Mouse (Mus musculus): ENCODE measurements around the gene Nras. TPM values are rescaled to one million over a fixed set of nuclear protein-coding genes. Genes with fewer than 3 reads are reported as not detected.

Gene Nras
- total RNA-seq, 1 experiment: 113 TPM

DNA sequence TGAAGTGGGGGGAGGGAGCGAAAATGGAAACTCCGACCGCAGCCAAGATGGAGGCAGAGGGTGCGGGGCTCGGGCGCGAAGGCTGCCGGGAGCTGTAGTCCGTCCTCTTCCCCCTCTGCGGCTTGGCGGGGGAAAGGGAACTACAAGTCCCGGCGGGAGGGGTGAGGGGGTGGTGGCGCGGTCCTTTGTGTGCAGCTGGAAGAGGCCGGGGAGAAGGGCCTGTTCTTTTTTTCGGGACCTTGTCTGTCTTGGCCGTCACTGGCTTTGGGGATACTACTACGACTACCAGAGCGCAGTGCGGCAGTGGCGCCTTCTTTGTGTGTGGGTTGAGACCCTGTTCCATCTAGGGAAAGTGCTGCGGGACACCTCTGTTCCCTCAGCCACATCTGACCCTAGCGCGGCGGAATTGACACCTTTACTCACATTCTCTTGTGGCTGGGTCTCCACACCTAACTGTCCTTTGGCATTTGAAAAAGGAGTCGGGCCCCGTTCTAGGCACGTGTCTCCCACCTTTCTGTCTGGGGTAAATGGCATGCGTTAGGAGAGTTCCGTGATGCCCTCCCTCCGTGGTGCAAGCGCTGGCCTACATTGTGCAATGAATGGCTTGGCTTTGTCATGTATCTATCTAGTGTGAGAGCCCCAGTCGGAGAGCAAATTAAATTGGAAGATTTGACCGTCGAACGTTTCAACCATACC, 37.0 kb upstream of the Nras start:
- peaks cover 3 to 6% of the 10 kb centered on the region in 2 experiments; a peak in 3 of 4 replicates for H3K4me1 ChIP-seq (ENCODE audit: control insufficient read depth in 2 of 2, insufficient read depth in 2 of 2, low read length in 2 of 2, poor library complexity in 1 of 2)
- peak overlapping the region; percentile 99 for H3K9ac ChIP-seq (ENCODE audit: insufficient read depth, low read depth, low read length, poor library complexity, severe bottlenecking)
- H3K9me3 ChIP-seq (ENCODE audit: control insufficient read depth, insufficient read depth, low read depth, low read length): no peaks in the 10 kb centered on the region
- DNase-seq (ENCODE audit: low read depth, low spot score): peak; percentile 75
- peak overlapping the region; percentile 98 for H3K27ac ChIP-seq (ENCODE audit: insufficient read depth, low read depth, low read length, poor library complexity, severe bottlenecking)
- H3K4me3 ChIP-seq (ENCODE audit: insufficient read depth in 1 of 2, low read depth in 1 of 2, low read length in 2 of 2, poor library complexity in 1 of 2, severe bottlenecking in 1 of 2): peak overlapping the region; percentile 91 to 92
- no peaks in the 10 kb centered on the region for H3K36me3 ChIP-seq (ENCODE audit: control insufficient read depth, insufficient read depth, low read length, poor library complexity, severe bottlenecking)
- TF ChIP-seq HCFC1 (IDR thresholded peaks at IDR 0.05; ENCODE audit: borderline replicate concordance, insufficient read depth, low read length) (peak; percentile 91), ZNF384 (IDR thresholded peaks at IDR 0.05; ENCODE audit: low read depth, low read length) (no peak)
- in situ Hi-C loops (cut with MboI; ENCODE audit: low sequenced_read_pairs in 2 of 2, unreplicated experiment in 2 of 2): no loop called here

DNA sequence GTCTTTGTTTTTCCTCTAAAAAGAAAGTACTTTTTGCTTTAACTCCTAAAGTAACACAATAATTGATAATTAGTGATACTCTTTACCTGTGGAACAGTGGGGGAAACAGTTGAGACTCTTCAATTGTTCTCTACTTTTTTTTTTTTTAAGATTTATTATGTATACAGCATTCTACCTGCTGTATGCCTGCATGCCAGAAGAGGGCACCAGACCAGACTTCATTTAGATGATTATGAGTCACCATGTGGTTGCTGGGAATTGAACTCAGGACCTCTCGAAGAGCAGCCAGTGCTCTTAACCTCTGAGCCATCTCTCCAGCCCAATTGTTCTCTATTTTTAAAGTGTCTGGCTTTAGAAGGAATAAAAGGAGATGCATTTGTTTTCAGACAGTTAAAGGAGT, 31.9 kb upstream of the Nras start:
- Histone ChIP-seq H3K4me3 (ENCODE audit: insufficient read depth in 1 of 2, low read depth in 1 of 2, low read length in 2 of 2, poor library complexity in 1 of 2, severe bottlenecking in 1 of 2) (no peak overlapping the region), H3K9me3 (ENCODE audit: control insufficient read depth, insufficient read depth, low read depth, low read length) (no peaks in the 10 kb centered on the region), H3K27ac (ENCODE audit: insufficient read depth, low read depth, low read length, poor library complexity, severe bottlenecking) (no peak overlapping the region), H3K9ac (ENCODE audit: insufficient read depth, low read depth, low read length, poor library complexity, severe bottlenecking) (no peak overlapping the region), H3K4me1 (ENCODE audit: control insufficient read depth in 2 of 2, insufficient read depth in 2 of 2, low read length in 2 of 2, poor library complexity in 1 of 2) (peaks cover 2 to 6% of the 10 kb centered on the region in 2 experiments; a peak in 3 of 4 replicates), H3K36me3 (ENCODE audit: control insufficient read depth, insufficient read depth, low read length, poor library complexity, severe bottlenecking) (peaks cover 3% of the 10 kb centered on the region; the same call in 1 of the 2 replicates)
- DNase-seq (ENCODE audit: low read depth, low spot score): peak; percentile 25
- TF ChIP-seq ZNF384 (IDR thresholded peaks at IDR 0.05; ENCODE audit: low read depth, low read length) (peak; percentile 92), CHD2 (IDR thresholded peaks at IDR 0.05; ENCODE audit: low read depth, low read length) (no peak; the same call in 1 of the 2 replicates)
- in situ Hi-C loops (cut with MboI; ENCODE audit: low sequenced_read_pairs in 2 of 2, unreplicated experiment in 2 of 2): no loop called here

DNA sequence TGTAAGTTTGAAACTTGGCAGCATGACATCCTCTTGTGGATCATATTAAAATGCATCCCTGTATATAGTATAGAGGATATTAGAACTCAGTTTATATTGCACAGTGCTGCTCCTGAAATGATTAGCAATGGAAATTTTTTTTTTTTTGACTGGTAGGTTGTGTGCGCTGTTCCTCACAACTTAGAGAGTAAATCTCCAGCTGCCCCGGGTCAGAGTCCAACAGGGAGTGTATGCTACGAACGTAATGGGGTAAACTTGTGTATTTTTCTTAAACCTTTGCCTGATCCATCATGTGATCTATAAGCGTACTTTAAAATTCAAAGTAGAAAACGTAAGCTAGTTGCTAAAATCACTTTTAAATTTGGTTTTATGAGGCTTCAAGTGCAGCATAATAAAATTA, 17.8 kb upstream of the Nras start:
- Histone ChIP-seq H3K4me3 (ENCODE audit: insufficient read depth in 1 of 2, low read depth in 1 of 2, low read length in 2 of 2, poor library complexity in 1 of 2, severe bottlenecking in 1 of 2) (no peak overlapping the region), H3K27ac (ENCODE audit: insufficient read depth, low read depth, low read length, poor library complexity, severe bottlenecking) (no peak overlapping the region), H3K9me3 (ENCODE audit: control insufficient read depth, insufficient read depth, low read depth, low read length) (no peaks in the 10 kb centered on the region), H3K36me3 (ENCODE audit: control insufficient read depth, insufficient read depth, low read length, poor library complexity, severe bottlenecking) (peaks cover 15% of the 10 kb centered on the region), H3K9ac (ENCODE audit: insufficient read depth, low read depth, low read length, poor library complexity, severe bottlenecking) (no peak overlapping the region), H3K4me1 (ENCODE audit: control insufficient read depth in 2 of 2, insufficient read depth in 2 of 2, low read length in 2 of 2, poor library complexity in 1 of 2) (no peaks in the 10 kb centered on the region; a peak in 1 of 4 replicates)
- no peak for DNase-seq (ENCODE audit: low read depth, low spot score)
- in situ Hi-C loops (cut with MboI; ENCODE audit: low sequenced_read_pairs in 2 of 2, unreplicated experiment in 2 of 2): no loop called here
- TF ChIP-seq ZC3H11A (IDR thresholded peaks at IDR 0.05; ENCODE audit: borderline replicate concordance, low read depth, low read length) (no peak), CHD2 (IDR thresholded peaks at IDR 0.05; ENCODE audit: low read depth, low read length) (no peak), ZNF384 (IDR thresholded peaks at IDR 0.05; ENCODE audit: low read depth, low read length) (no peak), MAFK (IDR thresholded peaks at IDR 0.05; ENCODE audit: insufficient read depth, low read depth, low read length) (no peak), HCFC1 (IDR thresholded peaks at IDR 0.05; ENCODE audit: borderline replicate concordance, insufficient read depth, low read length) (no peak)

DNA sequence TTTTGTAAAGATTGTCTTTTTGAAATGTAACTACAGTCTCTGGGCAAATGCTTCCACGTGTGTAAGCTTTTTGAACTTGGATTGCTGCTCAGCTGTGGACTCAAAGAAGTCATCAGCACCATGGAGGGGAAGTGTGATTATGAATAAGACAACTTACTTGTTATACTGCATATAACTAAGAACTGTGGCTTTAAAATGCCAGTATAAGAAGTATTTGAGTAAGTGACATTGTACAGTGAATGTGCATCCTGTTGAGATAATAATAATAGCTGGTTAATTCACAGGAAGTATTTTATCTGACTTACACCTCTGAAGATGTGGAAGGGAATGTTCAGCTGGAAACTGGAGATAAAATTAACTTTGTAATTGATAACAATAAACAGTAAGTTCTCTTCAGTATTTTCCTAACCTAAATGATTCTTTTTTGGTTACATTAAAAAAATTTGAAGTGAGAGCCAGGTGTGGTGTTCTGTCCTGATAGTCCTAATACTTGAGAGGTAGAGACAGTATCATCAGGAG, 17.2 kb upstream of the Nras start:
- Histone ChIP-seq H3K4me1 (ENCODE audit: control insufficient read depth in 2 of 2, insufficient read depth in 2 of 2, low read length in 2 of 2, poor library complexity in 1 of 2) (no peaks in the 10 kb centered on the region), H3K27ac (ENCODE audit: insufficient read depth, low read depth, low read length, poor library complexity, severe bottlenecking) (no peak overlapping the region), H3K9ac (ENCODE audit: insufficient read depth, low read depth, low read length, poor library complexity, severe bottlenecking) (no peak overlapping the region), H3K36me3 (ENCODE audit: control insufficient read depth, insufficient read depth, low read length, poor library complexity, severe bottlenecking) (peaks cover 15% of the 10 kb centered on the region), H3K9me3 (ENCODE audit: control insufficient read depth, insufficient read depth, low read depth, low read length) (no peaks in the 10 kb centered on the region), H3K4me3 (ENCODE audit: insufficient read depth in 1 of 2, low read depth in 1 of 2, low read length in 2 of 2, poor library complexity in 1 of 2, severe bottlenecking in 1 of 2) (no peak overlapping the region)
- in situ Hi-C loops (cut with MboI; ENCODE audit: low sequenced_read_pairs in 2 of 2, unreplicated experiment in 2 of 2): no loop called here
- no peak for TF ChIP-seq ZC3H11A (IDR thresholded peaks at IDR 0.05; ENCODE audit: borderline replicate concordance, low read depth, low read length)
- TF ChIP-seq HCFC1 (IDR thresholded peaks at IDR 0.05; ENCODE audit: borderline replicate concordance, insufficient read depth, low read length): no peak
- no peak for TF ChIP-seq CHD2 (IDR thresholded peaks at IDR 0.05; ENCODE audit: low read depth, low read length)
- no peak for TF ChIP-seq ZNF384 (IDR thresholded peaks at IDR 0.05; ENCODE audit: low read depth, low read length)
- no peak for TF ChIP-seq MAFK (IDR thresholded peaks at IDR 0.05; ENCODE audit: insufficient read depth, low read depth, low read length)
- DNase-seq (ENCODE audit: low read depth, low spot score): no peak
